Mouse (Mus musculus) thymus, adult 2 months (tissue): ENCODE data around the gene Med12l. TPM values are rescaled to one million over a fixed set of nuclear protein-coding genes. Genes with fewer than 3 reads are reported as not detected.

Source experiments
- DNase-seq: peaks from one replicate; pipeline ENCODE4 v3.0.0; 2021
- H3K27ac ChIP-seq: fragments of 200-500 bp; 2 replicates; pipeline ENCODE4 v1.5.1; 2012; ENCODE audit warnings: low read length, control low read depth; ENCODE audit not compliant: control insufficient read depth, insufficient read depth
- H3K27me3 ChIP-seq: fragments of 200-500 bp; 2 replicates; pipeline ENCODE4 v1.6.1; 2012; ENCODE audit warnings: mild to moderate bottlenecking, low read length, moderate library complexity, mixed read lengths; ENCODE audit not compliant: control insufficient read depth, insufficient read depth
- H3K36me3 ChIP-seq: fragments of 200-500 bp; 2 replicates; pipeline ENCODE4 v1.6.1; 2012; ENCODE audit warnings: mild to moderate bottlenecking, low read length, moderate library complexity; ENCODE audit not compliant: control insufficient read depth, insufficient read depth
- H3K4me1 ChIP-seq: fragments of 200-500 bp; replicated peaks from 2 replicates; pipeline ENCODE4 v1.6.1; 2012; ENCODE audit warnings: low read length; ENCODE audit not compliant: control insufficient read depth, insufficient read depth
- H3K4me3 ChIP-seq: fragments of 200-500 bp; 2 replicates; pipeline ENCODE4 v1.5.1; 2012; ENCODE audit warnings: mild to moderate bottlenecking, low read length, control low read depth, moderate library complexity; ENCODE audit not compliant: control insufficient read depth, insufficient read depth
- CTCF ChIP-seq: fragments of 200-500 bp; IDR thresholded peaks from 2 replicates; pipeline ENCODE4 v1.5.1; 2012; ENCODE audit warnings: mild to moderate bottlenecking, control low read depth, low read length, moderate library complexity, borderline replicate concordance; ENCODE audit not compliant: control insufficient read depth, poor library complexity, insufficient read depth; ENCODE audit errors: extremely low read depth
- POLR2A ChIP-seq: fragments of 200-500 bp; IDR thresholded peaks from 2 replicates; pipeline ENCODE4 v1.6.1; 2012; ENCODE audit warnings: mild to moderate bottlenecking, low read length, control low read depth, moderate library complexity; ENCODE audit not compliant: control insufficient read depth, poor library complexity, insufficient read depth; ENCODE audit errors: extremely low read depth
- whole genome bisulfite sequencing: fragments of 180-500 bp; shearing (Covaris S2); methylation state at CpG from one replicate; pipeline ENCODE4 v1.1.7; 2018; 5-methylcytosine and 5-hydroxymethylcytosine counted together
- polyA plus RNA-seq: library from polyadenylated mRNA; depleted of rRNA; stranded (reverse); fragments of >200 nt; gene quantifications from 2 replicates; pipeline ENCODE4 v1.2.3, GENCODE M21; 2012

Gene Med12l
- polyA plus RNA-seq, 1 experiment = 3.3 TPM

GRCm38 (mm10) chr3:59211784-59212183 is 206.2 kb downstream of the Med12l start:
- Histone ChIP-seq H3K4me1 (peaks cover 4% of the 10 kb centered on the region), H3K27ac (no peak overlapping the region), H3K4me3 (no peak overlapping the region), H3K36me3 (no peaks in the 10 kb centered on the region), H3K27me3 (no peaks in the 10 kb centered on the region)
- WGBS = 35% methylated on average over 8 of the region's 8 CpGs
- TF ChIP-seq POLR2A (no peak), CTCF (no peak)
- no peak for DNase-seq

GRCm38 (mm10) chr3:59212404-59212803 is 206.8 kb downstream of the Med12l start:
- DNase-seq = no peak
- H3K4me3 ChIP-seq = no peak overlapping the region
- H3K4me1 ChIP-seq = peaks cover 4% of the 10 kb centered on the region
- H3K27me3 ChIP-seq = no peaks in the 10 kb centered on the region
- TF ChIP-seq CTCF = no peak
- TF ChIP-seq POLR2A = no peak
- H3K27ac ChIP-seq = no peak overlapping the region
- H3K36me3 ChIP-seq = no peaks in the 10 kb centered on the region

DNA sequence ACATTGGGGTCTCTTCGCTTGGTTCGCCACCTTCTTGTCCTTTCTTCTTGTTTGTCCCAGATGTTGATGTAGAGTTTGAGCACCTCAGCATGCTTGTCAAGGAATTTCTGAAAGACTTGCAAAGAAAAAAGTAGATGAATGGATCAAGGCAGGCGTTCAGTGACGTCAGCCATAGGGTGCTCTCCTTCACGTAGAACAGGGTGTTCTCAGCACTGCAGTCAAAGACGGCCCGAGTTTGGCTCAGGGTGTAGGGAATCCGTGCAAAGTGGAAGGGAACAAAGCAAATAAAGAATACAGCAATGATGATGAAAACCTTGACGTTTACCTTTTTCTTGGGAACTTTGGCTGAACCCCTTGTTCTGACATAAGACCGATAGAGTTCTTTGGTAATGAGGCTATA is 211.6 kb downstream of the Med12l start:
- 96% methylated on average over 10 of the region's 10 CpGs for WGBS
- TF ChIP-seq CTCF = no peak
- TF ChIP-seq POLR2A = no peak
- H3K27me3 ChIP-seq = no peaks in the 10 kb centered on the region
- no peak overlapping the region for H3K27ac ChIP-seq
- no peaks in the 10 kb centered on the region for H3K36me3 ChIP-seq
- H3K4me3 ChIP-seq = no peak overlapping the region
- DNase-seq = no peak
- H3K4me1 ChIP-seq = no peaks in the 10 kb centered on the region

DNA sequence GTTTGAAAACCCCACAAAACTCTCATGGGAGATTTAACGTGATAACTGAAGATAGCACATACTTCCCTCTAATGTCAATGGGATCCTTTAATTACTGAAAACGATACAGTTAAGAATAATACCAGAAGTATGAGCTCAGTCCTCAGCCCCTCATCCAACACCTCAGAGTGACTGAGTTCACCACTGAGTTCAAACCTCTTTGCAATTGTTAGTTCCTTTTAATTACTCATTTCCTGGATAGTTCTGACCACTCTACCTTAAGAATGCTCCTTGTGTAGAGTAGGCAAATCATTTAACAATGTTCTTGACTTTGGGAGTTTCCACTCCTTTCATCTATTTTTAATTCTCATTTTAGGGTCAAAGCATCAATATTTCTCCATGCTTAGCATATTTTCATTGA is 213.7 kb downstream of the Med12l start:
- Histone ChIP-seq H3K27me3 (no peaks in the 10 kb centered on the region), H3K4me1 (peaks cover under 1% of the 10 kb centered on the region; the same call in 1 of the 2 replicates), H3K36me3 (no peaks in the 10 kb centered on the region), H3K27ac (no peak overlapping the region), H3K4me3 (no peak overlapping the region)
- TF ChIP-seq CTCF (no peak), POLR2A (no peak)
- WGBS = 60% methylated on average over 2 of the region's 2 CpGs
- no peak for DNase-seq

- Histone ChIP-seq H3K27ac (no peak overlapping the region), H3K27me3 (no peaks in the 10 kb centered on the region), H3K4me1 (peaks cover 2% of the 10 kb centered on the region), H3K4me3 (no peak overlapping the region), H3K36me3 (no peaks in the 10 kb centered on the region)
- WGBS = 92% methylated on average over 2 of the region's 2 CpGs
- DNase-seq = no peak
- TF ChIP-seq CTCF (no peak), POLR2A (no peak)
Measured at GRCm38 (mm10) chr3:59222303-59222702, 216.7 kb downstream of the Med12l start.

DNA sequence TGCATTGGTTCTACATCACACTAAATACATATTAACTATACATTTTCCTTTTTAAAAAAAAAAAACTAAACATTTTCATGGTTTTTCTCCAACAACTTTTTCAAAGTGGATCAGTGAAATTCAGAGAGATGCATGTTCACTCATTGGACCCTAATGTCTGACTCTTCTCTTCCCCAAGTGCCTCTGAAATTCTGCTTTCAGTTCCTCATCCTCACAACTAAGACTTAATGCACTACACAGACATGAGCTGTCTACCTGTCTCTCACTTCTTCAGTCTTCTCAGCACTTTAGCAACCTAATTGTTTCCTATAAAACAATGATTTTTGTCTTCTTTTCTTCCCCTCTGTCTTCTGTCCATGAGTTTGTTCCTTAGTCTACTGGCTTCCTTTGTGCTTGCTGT is 219.8 kb downstream of the Med12l start:
- TF ChIP-seq POLR2A = no peak
- TF ChIP-seq CTCF = no peak

GRCm38 (mm10) chr3:59227696-59228095 is 222.1 kb downstream of the Med12l start:
- Histone ChIP-seq H3K36me3 (no peaks in the 10 kb centered on the region), H3K4me1 (peaks cover 16% of the 10 kb centered on the region), H3K27ac (no peak overlapping the region; the same call in 1 of the 2 replicates), H3K4me3 (no peak overlapping the region), H3K27me3 (no peaks in the 10 kb centered on the region)
- no peak for TF ChIP-seq POLR2A
- DNase-seq = no peak
- 97% methylated on average over 9 of the region's 9 CpGs for WGBS

More for the DNA sequence above, 219.8 kb downstream of the Med12l start:
- H3K4me3 ChIP-seq = no peak overlapping the region
- no peak overlapping the region for H3K27ac ChIP-seq
- H3K27me3 ChIP-seq = no peaks in the 10 kb centered on the region
- peaks cover 16% of the 10 kb centered on the region for H3K4me1 ChIP-seq
- no peaks in the 10 kb centered on the region for H3K36me3 ChIP-seq
- DNase-seq = no peak
